Mouse (Mus musculus): ENCODE data around the gene 4930449I24Rik.

GRCm38 (mm10) chr5:146461612-146462011 lies 40.6 kb upstream of the 4930449I24Rik start:
- TF ChIP-seq CTCF (IDR thresholded peaks at IDR 0.05; ENCODE audit: low read depth, low read length) (no peak), POLR2A (IDR thresholded peaks at IDR 0.05; ENCODE audit: borderline replicate concordance, low read depth, low read length) (no peak)

All from bone marrow macrophage, adult 2 months (primary cell).